Mouse (Mus musculus): ENCODE measurements at regions not wholly inside any gene's neighbourhood (a gene's known extent, or its start where the extent isn't known, plus 50 kb on each side); places are given as distances from the start of the nearest gene placed in this dataset.

- ATAC-seq (replicated peaks; ENCODE audit: low FRiP score, low TSS enrichment, poor library complexity, severe bottlenecking): no peak
These were observed 53.3 kb upstream of the Tram2 start for GRCm38 (mm10) chr1:21132340-21132739.

GRCm38 (mm10) chr1:21146961-21147360, 67.9 kb upstream of the Tram2 start:
- ATAC-seq (replicated peaks; ENCODE audit: low FRiP score, low TSS enrichment, poor library complexity, severe bottlenecking): no peak

GRCm38 (mm10) chr1:21161742-21162141, 56.6 kb upstream of the Tmem14a start:
- ATAC-seq (replicated peaks; ENCODE audit: low FRiP score, low TSS enrichment, poor library complexity, severe bottlenecking): peak; percentile 46

GRCm38 (mm10) chr1:21166287-21166733, 52.1 kb upstream of the Tmem14a start:
- peak; percentile 98 for ATAC-seq (replicated peaks; ENCODE audit: low FRiP score, low TSS enrichment, poor library complexity, severe bottlenecking)

- ATAC-seq (replicated peaks; ENCODE audit: low FRiP score, low TSS enrichment, poor library complexity, severe bottlenecking): no peak
These were observed 51.6 kb upstream of the Tmem14a start for GRCm38 (mm10) chr1:21166762-21167161.
